Mouse (Mus musculus): ENCODE data around the gene Ccdc87. TPM values are rescaled to one million over a fixed set of nuclear protein-coding genes. Genes with fewer than 3 reads are reported as not detected.
"Not testable (repeated sequence)": the region's sequence is repeated elsewhere in the genome, so short reads cannot be mapped to it uniquely, and the experiment has no call there.

Ccdc87 gene
- polyA plus RNA-seq, 1 experiment from 2014 or later, result 0.52 TPM

DNA sequence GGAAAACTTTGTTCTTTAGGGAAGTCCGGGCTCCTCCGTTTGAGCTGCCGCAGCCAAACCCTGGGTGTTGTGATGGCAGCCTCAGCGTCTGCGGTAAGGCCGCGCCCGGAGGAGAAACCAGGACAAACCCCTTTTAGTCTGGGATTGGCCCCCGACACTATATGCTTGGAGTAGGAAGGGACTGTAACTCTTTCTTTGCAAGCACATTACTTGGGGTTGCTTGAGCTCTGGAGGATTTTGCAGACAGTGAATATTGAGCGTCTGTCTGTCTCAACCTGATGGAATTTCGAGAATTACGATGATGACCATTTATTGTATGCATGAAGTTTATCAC lies 27.3 kb upstream of the Ccdc87 start:
- WGBS, result 4% methylated on average over 12 of the region's 12 CpGs
- H3K27me3 ChIP-seq (replicated peaks), result no peaks in the 10 kb centered on the region
- ATAC-seq (ENCODE audit: low FRiP score), result peak; percentile 25
- peaks cover 31% of the 10 kb centered on the region for H3K4me1 ChIP-seq
- H3K4me2 ChIP-seq, result peak overlapping the region; percentile 85
- no peaks in the 10 kb centered on the region for H3K36me3 ChIP-seq
- H3K9me3 ChIP-seq (replicated peaks), result no peaks in the 10 kb centered on the region
- H3K4me3 ChIP-seq (replicated peaks), result peak overlapping the region; percentile 87
- H3K27ac ChIP-seq (replicated peaks), result peak overlapping the region; percentile 94
- H3K9ac ChIP-seq (replicated peaks), result peak overlapping the region; percentile 85

DNA sequence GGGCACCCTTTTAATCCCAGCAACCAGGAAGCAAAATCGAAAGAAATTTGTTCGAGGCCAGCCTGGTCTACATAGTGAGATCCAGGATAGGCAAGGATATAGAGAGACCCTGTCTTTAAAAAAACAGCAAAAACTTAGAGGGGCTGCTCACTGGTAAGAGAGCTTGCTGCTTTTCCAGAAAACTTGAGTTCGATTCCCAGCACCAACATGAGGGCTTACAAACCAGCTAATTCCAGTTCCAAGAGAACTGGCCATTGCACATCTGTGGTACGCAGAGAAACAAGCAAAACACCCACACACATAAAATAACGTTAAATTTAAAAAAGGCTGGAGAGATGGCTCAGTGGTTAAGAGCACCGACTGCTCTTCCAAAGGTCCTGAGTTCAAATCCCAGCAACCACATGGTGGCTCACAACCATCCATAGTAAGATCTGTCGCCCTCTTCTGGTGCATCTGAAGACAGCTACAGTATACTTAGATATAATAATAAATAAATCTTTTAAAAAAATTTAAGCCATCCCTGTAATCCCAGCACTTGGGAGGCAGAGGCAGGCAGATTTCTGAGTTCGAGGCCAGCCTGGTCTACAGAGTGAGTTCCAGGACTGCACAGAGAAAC lies 26.7 kb upstream of the Ccdc87 start:
- ATAC-seq (ENCODE audit: low FRiP score); H3K36me3 ChIP-seq; H3K9me3 ChIP-seq (replicated peaks); H3K27me3 ChIP-seq (replicated peaks): not testable (repeated sequence)
- WGBS, result 82% methylated on average over 8 of the region's 8 CpGs
- Histone ChIP-seq H3K9ac (replicated peaks) (peak overlapping the region; percentile 85), H3K27ac (replicated peaks) (peak overlapping the region; percentile 94), H3K4me2 (peak overlapping the region; percentile 85), H3K4me3 (replicated peaks) (peak overlapping the region; percentile 87), H3K4me1 (peaks cover 31% of the 10 kb centered on the region)

- Histone ChIP-seq H3K9ac (replicated peaks) (no peak overlapping the region), H3K4me1 (peaks cover 27% of the 10 kb centered on the region), H3K36me3 (no peaks in the 10 kb centered on the region), H3K9me3 (replicated peaks) (no peaks in the 10 kb centered on the region), H3K27me3 (replicated peaks) (no peaks in the 10 kb centered on the region), H3K4me3 (replicated peaks) (no peak overlapping the region), H3K4me2 (no peak overlapping the region), H3K27ac (replicated peaks) (no peak overlapping the region)
- WGBS, result 86% methylated on average over 5 of the region's 6 CpGs
- no peak for ATAC-seq (ENCODE audit: low FRiP score)
These were observed 26.2 kb upstream of the Ccdc87 start for GRCm38 (mm10) chr19:4813015-4813414.

DNA sequence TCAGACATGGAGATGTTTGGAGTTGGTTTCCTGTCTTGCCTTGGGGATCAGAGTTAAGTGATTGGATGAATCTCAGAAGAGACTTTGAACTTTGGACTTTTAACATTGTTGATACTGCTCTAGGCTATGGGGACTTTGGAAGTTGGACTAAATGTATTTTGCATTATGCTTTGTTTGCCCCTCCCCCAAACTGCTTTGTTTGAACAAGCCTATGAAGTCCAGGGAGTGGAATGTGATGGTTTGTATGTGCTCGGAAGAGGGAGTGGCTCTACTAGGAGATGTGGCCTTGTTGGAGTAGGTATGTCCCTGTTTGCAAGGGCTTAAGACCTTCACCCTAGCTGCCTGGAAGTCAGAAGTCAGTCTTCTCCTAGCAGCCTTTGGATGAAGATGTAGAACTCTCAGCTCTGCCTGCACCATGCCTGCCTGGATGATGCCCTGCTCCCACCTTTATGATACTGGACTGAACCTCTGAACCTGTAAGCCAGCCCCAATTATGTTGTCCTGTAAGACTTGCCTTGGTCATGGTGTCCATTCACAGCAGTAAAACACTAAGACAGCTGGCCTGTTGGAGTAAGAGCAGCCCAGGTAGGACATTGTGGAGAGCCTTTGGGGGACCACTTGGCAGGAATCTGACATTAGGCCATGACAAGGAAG lies 21.9 kb upstream of the Ccdc87 start:
- ATAC-seq (ENCODE audit: low FRiP score), result no peak
- Histone ChIP-seq H3K27me3 (replicated peaks) (no peaks in the 10 kb centered on the region), H3K4me1 (peaks cover 2% of the 10 kb centered on the region), H3K9ac (replicated peaks) (no peak overlapping the region), H3K36me3 (no peaks in the 10 kb centered on the region), H3K4me2 (no peak overlapping the region), H3K4me3 (replicated peaks) (no peak overlapping the region), H3K27ac (replicated peaks) (no peak overlapping the region), H3K9me3 (replicated peaks) (no peaks in the 10 kb centered on the region)
- WGBS, result 68% methylated on average over 1 of the region's 1 CpGs

GRCm38 (mm10) chr19:4820678-4821303 lies 18.4 kb upstream of the Ccdc87 start:
- ATAC-seq (ENCODE audit: low FRiP score), result peak; percentile 45; the same call in 1 of the 2 replicates
- Histone ChIP-seq H3K4me2 (no peak overlapping the region), H3K4me3 (replicated peaks) (no peak overlapping the region), H3K27me3 (replicated peaks) (no peaks in the 10 kb centered on the region), H3K27ac (replicated peaks) (no peak overlapping the region), H3K9me3 (replicated peaks) (no peaks in the 10 kb centered on the region), H3K4me1 (no peaks in the 10 kb centered on the region), H3K9ac (replicated peaks) (no peak overlapping the region), H3K36me3 (peaks cover 5% of the 10 kb centered on the region)
- WGBS, result 73% methylated on average over 5 of the region's 5 CpGs

GRCm38 (mm10) chr19:4828444-4829114 lies 10.6 kb upstream of the Ccdc87 start:
- ATAC-seq (ENCODE audit: low FRiP score), result no peak
- no peak overlapping the region for H3K9ac ChIP-seq (replicated peaks)
- no peak overlapping the region for H3K4me3 ChIP-seq (replicated peaks)
- H3K27me3 ChIP-seq (replicated peaks), result no peaks in the 10 kb centered on the region
- H3K4me1 ChIP-seq, result 0 out of 2 replicates have a peak, but pooled peaks cover 7% of the 10 kb centered on the region
- WGBS, result 61% methylated on average over 16 of the region's 16 CpGs
- no peak overlapping the region for H3K27ac ChIP-seq (replicated peaks)
- no peaks in the 10 kb centered on the region for H3K9me3 ChIP-seq (replicated peaks)
- H3K4me2 ChIP-seq, result no peak overlapping the region
- peaks cover 17% of the 10 kb centered on the region for H3K36me3 ChIP-seq

- 58% methylated on average over 7 of the region's 7 CpGs for WGBS
- H3K36me3 ChIP-seq, result peaks cover 20% of the 10 kb centered on the region
- no peak overlapping the region for H3K4me2 ChIP-seq
- no peak overlapping the region for H3K4me3 ChIP-seq (replicated peaks)
- H3K9ac ChIP-seq (replicated peaks), result no peak overlapping the region
- H3K27me3 ChIP-seq (replicated peaks), result no peaks in the 10 kb centered on the region
- 0 out of 2 replicates have a peak, but pooled peaks cover 7% of the 10 kb centered on the region for H3K4me1 ChIP-seq
- no peak overlapping the region for H3K27ac ChIP-seq (replicated peaks)
- no peak for ATAC-seq (ENCODE audit: low FRiP score)
- H3K9me3 ChIP-seq (replicated peaks), result no peaks in the 10 kb centered on the region
These were observed 10.0 kb upstream of the Ccdc87 start for GRCm38 (mm10) chr19:4829156-4829555.

- no peak overlapping the region for H3K9ac ChIP-seq (replicated peaks)
- no peak for ATAC-seq (ENCODE audit: low FRiP score)
- peaks cover 20% of the 10 kb centered on the region for H3K4me1 ChIP-seq
- H3K27ac ChIP-seq (replicated peaks), result no peak overlapping the region
- H3K4me2 ChIP-seq, result no peak overlapping the region
- 93% methylated on average over 8 of the region's 8 CpGs for WGBS
- no peak overlapping the region for H3K4me3 ChIP-seq (replicated peaks)
- H3K27me3 ChIP-seq (replicated peaks), result no peaks in the 10 kb centered on the region
- peaks cover 15% of the 10 kb centered on the region for H3K36me3 ChIP-seq
- no peaks in the 10 kb centered on the region for H3K9me3 ChIP-seq (replicated peaks)
These were observed 5.2 kb upstream of the Ccdc87 start for GRCm38 (mm10) chr19:4833977-4834376.

DNA sequence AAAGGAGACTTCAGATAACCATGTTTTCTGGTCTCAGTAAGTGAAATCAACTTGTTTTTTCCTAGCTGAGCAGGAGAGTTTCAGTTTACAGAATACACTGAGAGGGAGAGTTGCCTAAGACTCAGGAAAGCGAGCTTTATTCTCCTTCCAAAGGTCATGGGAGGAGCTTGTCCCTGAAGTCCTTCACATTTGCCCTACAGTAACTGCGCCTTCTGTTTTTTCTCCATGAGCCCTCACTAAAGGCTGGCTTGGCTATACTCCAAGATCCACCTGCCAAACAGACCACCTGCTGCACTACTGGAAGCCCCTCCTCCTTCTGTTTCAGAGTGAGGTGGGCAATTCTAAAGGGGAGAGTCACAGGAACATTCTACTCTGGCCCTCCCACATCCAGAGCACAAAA lies 3.1 kb upstream of the Ccdc87 start:
- WGBS, result 77% methylated on average over 2 of the region's 2 CpGs
- H3K27me3 ChIP-seq (replicated peaks), result peaks cover 13% of the 10 kb centered on the region

DNA sequence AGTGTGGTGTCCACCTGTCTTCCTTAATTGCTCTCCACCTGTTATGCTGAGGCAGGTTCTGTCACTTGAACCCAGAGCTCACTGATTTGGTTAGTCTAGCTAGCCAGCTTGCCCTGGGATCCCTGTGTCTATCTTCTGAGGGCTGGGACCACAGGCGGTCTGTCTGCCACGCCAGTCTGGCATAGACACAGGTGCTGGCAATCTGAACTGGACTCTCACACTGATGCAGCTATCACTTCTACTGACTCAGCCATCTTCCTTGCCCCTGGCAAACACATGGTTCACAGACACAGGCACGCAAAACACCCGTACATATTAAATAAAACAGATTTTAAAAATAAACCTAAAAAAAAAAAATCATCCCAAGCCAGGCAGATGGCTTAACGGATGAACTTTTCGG lies 2.1 kb upstream of the Ccdc87 start:
- 95% methylated on average over 6 of the region's 6 CpGs for WGBS
- Histone ChIP-seq H3K36me3 (peaks cover 15% of the 10 kb centered on the region), H3K4me3 (replicated peaks) (no peak overlapping the region), H3K27me3 (replicated peaks) (peaks cover 22% of the 10 kb centered on the region), H3K9ac (replicated peaks) (no peak overlapping the region), H3K9me3 (replicated peaks) (no peaks in the 10 kb centered on the region), H3K27ac (replicated peaks) (no peak overlapping the region), H3K4me2 (no peak overlapping the region), H3K4me1 (peaks cover 29% of the 10 kb centered on the region)
- no peak for ATAC-seq (ENCODE audit: low FRiP score)

More for the DNA sequence above, 3.1 kb upstream of the Ccdc87 start:
- H3K4me1 ChIP-seq, result peaks cover 29% of the 10 kb centered on the region
- H3K9me3 ChIP-seq (replicated peaks), result no peaks in the 10 kb centered on the region
- H3K9ac ChIP-seq (replicated peaks), result no peak overlapping the region
- ATAC-seq (ENCODE audit: low FRiP score), result no peak
- no peak overlapping the region for H3K4me3 ChIP-seq (replicated peaks)
- H3K4me2 ChIP-seq, result no peak overlapping the region
- H3K36me3 ChIP-seq, result peaks cover 15% of the 10 kb centered on the region
- no peak overlapping the region for H3K27ac ChIP-seq (replicated peaks)

DNA sequence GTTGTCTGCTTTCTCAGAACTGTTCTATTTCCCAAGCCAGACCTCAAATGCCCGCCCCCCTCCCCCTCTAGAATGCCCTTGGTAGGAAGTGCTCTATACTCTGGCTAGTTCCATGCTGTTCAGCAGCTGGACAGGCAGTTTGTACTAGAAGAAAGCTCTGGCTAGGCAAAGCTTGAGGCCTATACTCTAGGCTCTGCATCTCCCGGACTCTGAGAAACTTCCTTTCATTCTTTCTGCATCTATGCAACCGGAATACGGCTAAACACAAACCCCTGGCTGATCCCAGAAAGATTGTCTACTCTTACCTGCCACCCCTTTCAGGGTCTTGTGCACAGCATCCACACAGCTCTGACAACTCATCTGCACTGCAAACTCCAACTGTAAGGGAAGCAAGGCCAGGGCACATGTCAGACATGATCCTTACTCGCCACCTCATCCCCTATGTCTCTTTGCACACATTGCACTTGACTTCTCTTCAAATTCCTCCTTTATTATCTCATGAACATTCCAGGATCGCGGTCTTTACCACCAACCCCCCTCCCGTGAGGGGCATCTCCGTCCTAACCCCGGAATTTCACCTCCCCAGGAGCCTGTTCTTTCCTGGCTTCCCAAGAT lies 533 bp upstream of the Ccdc87 start:
- peak overlapping the region; percentile 52 for H3K9ac ChIP-seq (replicated peaks)
- no peaks in the 10 kb centered on the region for H3K9me3 ChIP-seq (replicated peaks)
- H3K27me3 ChIP-seq (replicated peaks), result peaks cover 24% of the 10 kb centered on the region
- WGBS, result 36% methylated on average over 10 of the region's 10 CpGs
- no peak overlapping the region; the same call in 1 of the 2 replicates for H3K27ac ChIP-seq (replicated peaks)
- peak overlapping the region; percentile 97 for H3K4me2 ChIP-seq
- H3K4me1 ChIP-seq, result peaks cover 22% of the 10 kb centered on the region
- H3K36me3 ChIP-seq, result 0 out of 2 replicates have a peak, but pooled peaks cover 3% of the 10 kb centered on the region
- peak; percentile 32; the same call in 1 of the 2 replicates for ATAC-seq (ENCODE audit: low FRiP score)
- H3K4me3 ChIP-seq (replicated peaks), result peak overlapping the region; percentile 60

Data from neural tube, embryonic 15.5 days (tissue).